Mouse (Mus musculus): ENCODE measurements around the gene Cops9.

Gene Cops9

DNA sequence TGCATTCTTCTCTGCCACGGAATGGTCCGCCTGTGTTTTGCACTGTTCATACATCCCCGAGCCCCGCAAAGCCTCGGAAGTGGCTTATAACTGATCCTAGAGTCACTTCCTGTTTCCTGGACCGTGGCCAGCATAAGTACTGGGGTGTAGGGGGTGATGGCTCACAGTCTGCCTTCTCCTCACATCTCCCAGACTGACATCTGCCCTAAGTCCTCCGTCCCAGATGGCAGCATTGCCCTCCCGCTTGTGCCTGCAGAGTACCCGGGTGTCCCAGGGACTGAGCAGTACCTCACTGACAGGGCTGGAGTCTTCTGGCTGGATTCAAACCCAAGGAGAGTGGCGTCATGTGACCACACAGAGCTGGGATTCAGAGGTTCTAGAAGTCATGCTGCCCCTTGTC is 6.4 kb upstream of the Cops9 start:
- in situ Hi-C loops (cut with MboI; ENCODE audit: low pct_unique_long_range_greater_than_20kb in 1 of 2, low sequenced_read_pairs in 2 of 2, unreplicated experiment in 1 of 2): loop anchor here in 1 of 2 experiments (5.0 kb wide), 1 partner anchor 189 kb away; no protein-coding TSS in a partner anchor

DNA sequence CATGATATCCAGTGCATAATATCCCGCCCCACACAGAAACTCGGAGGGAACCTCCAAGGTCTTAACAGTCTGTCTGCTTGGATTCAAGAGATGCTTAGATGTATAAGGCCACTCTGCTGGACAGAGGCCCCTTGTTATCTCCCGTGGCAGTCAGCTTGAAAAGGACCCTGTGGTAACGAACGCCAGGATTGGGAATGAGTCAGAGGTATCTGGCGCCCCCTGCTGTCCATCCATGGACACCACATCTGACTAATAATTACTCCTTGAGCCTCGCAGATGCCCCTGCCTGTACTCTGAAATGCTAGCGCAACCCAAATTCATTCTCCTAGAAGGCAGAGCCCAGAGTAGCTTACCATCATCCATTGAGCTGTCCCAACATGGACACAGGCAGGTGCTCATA is 6.0 kb upstream of the Cops9 start:
- in situ Hi-C loops (cut with MboI; ENCODE audit: low pct_unique_long_range_greater_than_20kb in 1 of 2, low sequenced_read_pairs in 2 of 2, unreplicated experiment in 1 of 2): loop anchor here in 1 of 2 experiments (5.0 kb wide), 1 partner anchor 190 kb away; no protein-coding TSS in a partner anchor

DNA sequence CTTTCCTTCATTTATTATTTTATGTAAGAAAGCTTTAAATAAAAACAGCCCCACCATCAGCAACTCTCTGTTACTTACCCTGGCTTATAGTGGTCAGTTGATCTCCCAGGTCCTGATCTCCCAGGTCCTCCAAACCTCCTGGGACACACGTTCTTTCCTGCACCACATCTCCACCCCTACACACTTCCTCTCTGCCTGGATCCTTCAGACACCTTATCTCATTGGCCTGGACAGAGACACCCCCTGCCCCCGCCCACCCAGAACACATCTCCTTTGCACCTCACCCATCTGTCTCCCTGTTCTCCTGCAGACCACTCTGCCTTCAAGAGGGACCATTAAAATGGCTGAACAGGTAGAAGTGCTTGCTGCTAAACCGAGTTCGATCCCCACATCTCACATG is 5.2 kb upstream of the Cops9 start:
- in situ Hi-C loops (cut with MboI; ENCODE audit: low pct_unique_long_range_greater_than_20kb in 1 of 2, low sequenced_read_pairs in 2 of 2, unreplicated experiment in 1 of 2): loop anchor here in 1 of 2 experiments (5.0 kb wide), 1 partner anchor 190 kb away; no protein-coding TSS in a partner anchor

DNA sequence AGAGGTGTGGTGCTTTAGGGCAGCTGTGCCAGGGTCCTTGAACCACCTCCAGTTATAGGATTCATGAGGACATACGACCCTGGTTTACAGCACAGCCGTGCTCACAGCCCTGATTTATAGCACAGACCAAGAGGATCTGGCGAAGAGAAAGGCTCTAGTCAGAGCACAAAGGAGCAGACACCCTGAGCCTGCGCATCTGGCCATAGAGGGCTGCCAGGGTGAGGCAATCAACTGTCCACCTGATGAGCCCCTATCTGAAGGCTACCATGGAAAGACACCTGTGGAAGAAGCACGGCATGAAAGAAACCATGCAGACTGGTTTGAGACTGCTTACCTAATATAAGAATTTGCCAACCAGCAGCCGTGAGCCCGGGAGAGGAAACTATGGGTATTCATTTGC is 4.8 kb upstream of the Cops9 start:
- in situ Hi-C loops (cut with MboI; ENCODE audit: low pct_unique_long_range_greater_than_20kb in 1 of 2, low sequenced_read_pairs in 2 of 2, unreplicated experiment in 1 of 2): loop anchor here in 1 of 2 experiments (5.0 kb wide), 1 partner anchor 191 kb away; no protein-coding TSS in a partner anchor

DNA sequence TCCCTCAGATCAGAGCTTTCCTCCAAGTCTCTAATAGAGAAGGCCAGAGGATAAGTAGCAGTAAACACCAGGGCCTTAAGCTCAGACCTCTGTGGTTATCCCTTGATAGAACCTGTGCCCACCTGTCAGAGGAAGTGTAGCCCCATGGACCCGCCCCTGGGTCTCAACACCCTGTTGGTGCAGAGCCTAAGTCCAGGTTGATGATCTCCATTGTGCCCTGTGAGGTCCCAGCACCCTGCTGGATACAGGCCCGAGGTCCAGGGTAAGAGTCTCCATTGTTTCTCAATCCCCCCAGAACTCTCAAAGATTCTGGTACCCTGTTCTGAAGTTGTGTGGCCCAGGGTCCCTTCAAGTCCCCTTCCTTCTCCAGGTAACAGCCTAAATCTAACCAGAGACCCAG is 4.3 kb upstream of the Cops9 start:
- in situ Hi-C loops (cut with MboI; ENCODE audit: low pct_unique_long_range_greater_than_20kb in 1 of 2, low sequenced_read_pairs in 2 of 2, unreplicated experiment in 1 of 2): loop anchor here in 1 of 2 experiments (5.0 kb wide), 1 partner anchor 191 kb away; no protein-coding TSS in a partner anchor

DNA sequence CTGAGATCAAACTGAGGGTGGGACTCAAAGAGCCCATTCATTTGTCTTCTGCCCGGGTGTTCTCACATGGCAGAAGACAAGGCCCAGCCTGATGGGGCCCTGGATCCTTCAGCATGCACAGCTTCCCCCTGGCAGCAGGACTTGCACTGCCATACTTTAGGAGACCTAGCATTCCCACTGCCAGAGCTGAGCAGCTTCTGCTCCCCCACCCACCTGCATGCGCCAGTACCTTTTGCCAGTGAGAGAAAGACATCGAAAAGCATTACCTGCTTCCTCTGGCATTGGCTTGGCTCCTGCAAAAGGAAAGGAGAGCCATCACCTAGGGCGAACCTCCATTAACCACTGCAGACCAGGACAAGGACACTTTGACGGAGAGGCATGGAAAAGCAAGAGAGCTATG is 3.1 kb upstream of the Cops9 start:
- in situ Hi-C loops (cut with MboI; ENCODE audit: low pct_unique_long_range_greater_than_20kb in 1 of 2, low sequenced_read_pairs in 2 of 2, unreplicated experiment in 1 of 2): loop anchor here in 1 of 2 experiments (5.0 kb wide), 1 partner anchor 192 kb away; no protein-coding TSS in a partner anchor

DNA sequence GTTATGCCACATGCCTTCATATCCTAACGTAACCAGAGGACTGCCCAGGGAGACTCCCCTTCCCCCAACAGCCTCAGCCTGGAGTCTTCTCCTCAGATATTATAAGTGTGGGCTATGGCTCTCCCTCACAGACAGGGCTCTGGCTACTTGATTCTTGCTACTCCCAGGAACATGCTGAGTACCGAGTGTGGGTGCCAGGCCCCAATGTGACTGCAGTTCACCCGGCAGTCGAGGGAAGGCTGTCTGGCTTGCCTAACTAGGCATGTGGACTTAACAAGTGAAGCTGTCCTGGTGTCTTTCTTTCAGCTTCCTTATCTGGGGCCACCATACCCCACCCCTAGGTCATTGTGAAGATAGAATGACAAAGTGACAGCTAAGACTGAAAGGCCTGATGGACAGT is 1.9 kb upstream of the Cops9 start:
- in situ Hi-C loops (cut with MboI; ENCODE audit: low pct_unique_long_range_greater_than_20kb in 1 of 2, low sequenced_read_pairs in 2 of 2, unreplicated experiment in 1 of 2): no loop called here

DNA sequence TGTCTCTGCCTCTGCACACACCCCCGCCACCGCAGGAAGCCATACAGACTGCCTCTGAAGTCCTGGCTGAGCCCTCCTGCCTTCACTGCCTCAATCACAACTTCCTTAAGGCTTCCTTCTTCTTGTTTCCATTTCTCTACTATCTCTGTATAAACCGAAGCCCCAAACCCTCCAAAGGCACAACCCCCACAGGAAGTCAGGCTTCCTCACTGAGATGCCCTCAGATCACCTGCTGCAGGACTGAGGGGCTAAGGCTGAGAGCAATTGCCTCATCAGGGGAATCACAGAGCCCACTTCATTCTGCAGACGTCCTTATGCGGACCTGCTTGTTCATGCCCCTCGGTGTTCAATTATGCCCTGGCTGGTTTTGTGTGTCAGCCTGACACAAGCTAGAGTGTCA is 1.4 kb downstream of the Cops9 start:
- in situ Hi-C loops (cut with MboI; ENCODE audit: low pct_unique_long_range_greater_than_20kb in 1 of 2, low sequenced_read_pairs in 2 of 2, unreplicated experiment in 1 of 2): no loop called here

DNA sequence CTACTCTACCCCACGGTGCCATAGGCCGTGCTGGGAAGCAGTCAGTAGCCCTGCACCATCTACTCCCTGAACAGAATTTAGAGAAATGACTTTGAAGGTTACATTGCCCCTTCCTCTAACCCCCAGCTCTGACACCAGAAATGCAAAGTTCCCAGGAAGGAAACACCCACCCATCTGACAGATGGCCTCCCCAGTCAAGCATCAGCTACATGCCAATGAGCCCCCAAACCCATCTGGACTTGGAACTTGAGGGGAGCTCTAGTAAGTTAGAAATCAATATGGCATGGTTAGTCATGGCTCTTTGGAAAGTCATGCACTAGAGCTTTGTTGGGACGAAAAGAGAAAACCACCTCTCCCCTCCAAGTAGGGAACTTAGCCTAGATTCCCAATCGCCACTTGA is 3.0 kb downstream of the Cops9 start:
- in situ Hi-C loops (cut with MboI; ENCODE audit: low pct_unique_long_range_greater_than_20kb in 1 of 2, low sequenced_read_pairs in 2 of 2, unreplicated experiment in 1 of 2): no loop called here

DNA sequence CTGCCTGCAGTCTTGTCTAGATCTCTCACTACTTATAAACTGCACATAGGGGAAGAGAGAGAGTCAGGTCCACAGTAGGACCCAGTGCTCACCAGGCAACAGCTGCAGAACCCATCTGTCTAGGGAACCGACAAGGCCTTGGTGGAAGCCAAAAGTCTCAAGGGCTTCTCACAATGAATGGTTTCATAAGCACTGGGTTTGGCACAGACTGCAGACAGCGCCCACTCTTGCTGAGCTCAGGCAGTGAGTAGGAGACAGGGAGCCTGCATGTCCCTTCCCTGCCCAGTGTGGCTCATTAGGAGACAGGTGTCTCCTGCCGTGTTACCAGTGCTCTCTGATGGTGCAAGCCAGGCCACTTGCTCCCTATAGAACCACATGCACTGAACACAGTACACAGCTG is 3.6 kb downstream of the Cops9 start:
- in situ Hi-C loops (cut with MboI; ENCODE audit: low pct_unique_long_range_greater_than_20kb in 1 of 2, low sequenced_read_pairs in 2 of 2, unreplicated experiment in 1 of 2): no loop called here

DNA sequence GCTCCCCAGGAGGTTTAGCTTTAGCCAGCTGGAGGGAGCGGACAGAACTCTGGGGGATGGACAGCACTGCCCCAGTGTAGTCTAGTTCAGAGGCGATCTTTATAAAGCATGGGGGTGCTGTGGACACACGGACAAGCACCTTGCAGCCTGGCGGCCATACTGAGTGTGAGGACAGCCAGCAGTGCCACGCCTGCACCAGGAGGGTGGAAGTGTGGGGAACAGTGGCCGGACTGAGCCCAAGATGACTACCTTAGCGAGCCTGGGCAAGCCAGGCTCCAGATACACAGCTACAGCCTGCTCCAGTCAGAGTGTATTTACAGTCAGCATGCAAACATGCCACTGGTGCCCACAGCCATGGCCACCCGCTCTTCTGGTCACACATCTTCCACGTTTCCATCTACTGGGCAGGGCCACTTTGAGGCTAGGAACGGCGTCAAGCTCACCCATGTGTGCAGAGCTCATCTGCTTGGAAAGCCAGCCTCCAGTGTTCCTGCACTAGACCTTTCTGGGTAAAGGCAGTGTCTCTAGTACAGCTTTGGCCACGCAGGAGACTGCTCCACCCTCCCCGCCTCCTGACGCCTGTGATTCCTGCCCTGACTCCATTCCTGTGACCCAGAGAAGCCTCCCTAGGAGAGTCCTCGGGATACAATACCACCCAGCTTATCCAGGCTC is 4.1 kb downstream of the Cops9 start:
- in situ Hi-C loops (cut with MboI; ENCODE audit: low pct_unique_long_range_greater_than_20kb in 1 of 2, low sequenced_read_pairs in 2 of 2, unreplicated experiment in 1 of 2): no loop called here

DNA sequence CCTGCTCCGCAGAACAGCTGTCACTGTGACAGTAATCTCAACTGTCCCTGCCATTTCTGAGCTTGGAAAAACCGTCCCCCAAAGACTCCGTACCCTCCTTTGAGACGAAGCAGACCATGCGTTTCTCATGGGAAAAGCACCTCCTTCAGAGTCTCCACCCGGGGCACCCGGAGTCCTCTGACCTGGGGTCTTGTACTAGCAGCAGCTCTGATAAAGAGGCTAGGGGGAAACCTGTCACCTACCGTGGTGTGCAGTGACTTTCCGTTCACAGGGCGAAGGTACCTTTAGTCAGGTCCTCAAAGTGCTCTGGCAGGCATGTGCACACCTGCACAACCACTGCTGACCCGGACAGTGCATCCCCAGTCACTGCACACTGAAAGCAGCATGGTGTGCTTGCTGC is 5.1 kb downstream of the Cops9 start:
- in situ Hi-C loops (cut with MboI; ENCODE audit: low pct_unique_long_range_greater_than_20kb in 1 of 2, low sequenced_read_pairs in 2 of 2, unreplicated experiment in 1 of 2): no loop called here

DNA sequence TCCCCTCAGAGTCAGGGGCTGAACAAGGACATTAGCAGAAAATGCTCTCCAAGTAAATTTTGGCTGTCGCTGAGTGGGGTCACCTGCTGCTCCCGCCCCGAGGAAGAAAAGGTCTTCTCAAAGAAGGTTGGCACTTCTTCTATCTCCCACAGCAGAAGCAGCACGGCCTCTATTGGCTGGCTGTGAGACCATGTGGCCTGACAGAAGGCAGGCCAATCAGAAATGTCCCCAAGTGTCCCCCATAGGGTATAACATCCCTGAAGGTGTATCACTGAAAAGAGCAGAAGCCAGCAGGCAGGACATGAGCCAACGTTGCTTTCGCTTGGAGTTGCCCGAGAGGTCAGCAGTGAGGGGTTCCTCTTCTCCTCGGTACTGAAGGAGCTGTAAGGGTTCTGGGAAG is 5.8 kb downstream of the Cops9 start:
- in situ Hi-C loops (cut with MboI; ENCODE audit: low pct_unique_long_range_greater_than_20kb in 1 of 2, low sequenced_read_pairs in 2 of 2, unreplicated experiment in 1 of 2): no loop called here

DNA sequence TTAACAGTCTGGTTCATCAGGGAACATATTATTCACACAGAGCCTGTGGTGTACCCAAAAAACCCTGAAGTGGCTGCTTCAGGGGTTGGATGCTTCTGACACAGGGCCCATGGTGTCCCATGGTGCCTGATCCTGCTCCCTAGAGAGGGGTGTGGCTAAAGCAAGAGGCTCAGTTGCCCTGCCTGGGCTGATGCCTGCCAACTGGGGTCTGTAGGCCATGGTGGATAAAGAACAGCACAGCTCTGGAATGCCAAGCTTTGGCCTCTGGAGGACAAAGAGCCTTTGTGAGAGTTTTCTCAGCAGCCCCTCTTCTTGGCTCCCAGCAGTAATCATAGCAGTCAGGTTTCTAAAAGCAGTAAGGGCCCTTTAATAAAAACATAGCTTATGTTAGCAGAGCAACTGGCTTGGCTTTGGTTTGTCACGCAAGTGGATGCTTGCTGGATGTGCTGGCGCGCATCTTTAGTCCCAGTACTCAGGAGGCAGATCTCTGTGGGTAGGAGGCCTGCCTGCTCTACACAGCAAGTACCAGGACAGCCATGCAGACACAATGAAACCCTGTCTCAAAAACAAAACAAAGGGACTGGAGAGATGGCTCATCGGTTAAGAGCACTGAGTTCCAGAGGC is 6.7 kb downstream of the Cops9 start:
- in situ Hi-C loops (cut with MboI; ENCODE audit: low pct_unique_long_range_greater_than_20kb in 1 of 2, low sequenced_read_pairs in 2 of 2, unreplicated experiment in 1 of 2): no loop called here

DNA sequence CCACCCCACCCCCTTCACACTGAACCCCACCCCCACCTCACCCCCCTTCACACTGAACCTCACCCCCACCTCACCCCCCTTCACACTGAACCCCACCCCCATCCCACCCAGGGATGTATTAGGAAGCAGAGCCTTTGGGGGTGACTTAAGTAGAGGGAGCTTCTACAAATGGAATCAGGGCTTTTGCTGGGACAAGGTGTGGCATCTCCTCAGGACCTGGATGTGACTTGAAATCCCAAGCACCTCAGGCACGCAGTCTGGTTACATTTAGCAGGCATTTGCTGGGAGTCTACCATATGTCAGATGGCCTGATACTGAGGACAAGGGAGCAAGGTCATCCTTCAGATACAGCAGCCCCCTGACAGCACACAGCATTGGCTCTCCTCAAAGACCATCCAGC is 7.2 kb downstream of the Cops9 start:
- in situ Hi-C loops (cut with MboI; ENCODE audit: low pct_unique_long_range_greater_than_20kb in 1 of 2, low sequenced_read_pairs in 2 of 2, unreplicated experiment in 1 of 2): no loop called here

DNA sequence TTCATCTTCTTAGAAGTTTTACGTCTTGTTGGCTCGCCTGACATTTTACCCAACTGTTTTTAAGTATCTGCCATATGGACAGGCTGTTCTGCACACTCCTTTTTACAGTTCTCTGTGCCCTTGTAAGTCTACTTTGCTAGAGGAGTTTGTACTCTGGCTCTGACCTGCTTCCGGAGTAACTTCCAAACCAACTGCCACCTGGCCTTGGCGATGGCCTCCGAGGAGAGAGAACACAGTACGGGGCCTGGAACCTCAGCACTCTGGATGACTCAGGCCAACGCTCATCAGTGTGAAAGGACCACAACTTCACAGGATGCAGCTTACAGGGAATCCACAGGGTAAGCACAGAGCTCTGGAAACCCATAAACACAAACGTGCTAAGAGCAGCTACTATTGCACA is 8.1 kb downstream of the Cops9 start:
- in situ Hi-C loops (cut with MboI; ENCODE audit: low pct_unique_long_range_greater_than_20kb in 1 of 2, low sequenced_read_pairs in 2 of 2, unreplicated experiment in 1 of 2): no loop called here

DNA sequence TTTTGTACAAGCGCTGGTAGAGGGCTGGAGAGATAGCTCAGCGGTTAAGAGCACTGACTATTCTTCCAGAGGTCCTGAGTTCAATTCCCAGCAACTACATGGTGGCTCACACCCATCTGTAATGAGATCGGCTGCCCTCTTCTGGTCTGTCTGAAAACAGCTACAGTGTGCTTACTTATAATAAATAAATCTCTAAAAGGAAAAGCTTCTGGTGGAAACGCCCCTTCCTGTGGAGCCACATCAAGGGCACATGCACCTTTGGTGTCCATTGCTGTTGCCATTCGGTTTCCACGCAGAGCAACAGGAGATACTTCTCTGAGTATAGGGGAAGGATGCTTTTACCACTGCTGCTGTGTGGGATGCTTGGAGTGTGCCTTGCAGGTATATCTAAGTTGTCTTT is 8.8 kb downstream of the Cops9 start:
- in situ Hi-C loops (cut with MboI; ENCODE audit: low pct_unique_long_range_greater_than_20kb in 1 of 2, low sequenced_read_pairs in 2 of 2, unreplicated experiment in 1 of 2): no loop called here

DNA sequence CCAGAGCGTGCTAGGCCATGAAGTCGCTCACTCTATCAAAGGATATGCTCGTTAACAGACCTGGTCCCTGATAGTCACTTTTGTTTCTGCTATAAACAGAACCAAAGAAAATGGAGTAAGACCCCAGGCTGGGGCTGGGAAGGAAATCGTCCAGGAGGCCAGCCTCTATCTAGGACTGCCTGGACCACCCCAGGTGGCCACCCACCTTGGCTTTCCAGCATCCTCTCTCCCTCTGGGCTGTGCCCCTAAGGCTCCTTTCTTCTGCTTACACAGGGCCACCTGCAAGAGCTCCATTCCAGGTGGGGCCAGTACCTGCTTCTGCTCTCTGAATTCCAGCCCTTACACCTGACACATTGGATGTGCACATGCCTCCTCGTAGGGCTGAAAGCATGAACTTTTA is 9.6 kb downstream of the Cops9 start:
- in situ Hi-C loops (cut with MboI; ENCODE audit: low pct_unique_long_range_greater_than_20kb in 1 of 2, low sequenced_read_pairs in 2 of 2, unreplicated experiment in 1 of 2): no loop called here

DNA sequence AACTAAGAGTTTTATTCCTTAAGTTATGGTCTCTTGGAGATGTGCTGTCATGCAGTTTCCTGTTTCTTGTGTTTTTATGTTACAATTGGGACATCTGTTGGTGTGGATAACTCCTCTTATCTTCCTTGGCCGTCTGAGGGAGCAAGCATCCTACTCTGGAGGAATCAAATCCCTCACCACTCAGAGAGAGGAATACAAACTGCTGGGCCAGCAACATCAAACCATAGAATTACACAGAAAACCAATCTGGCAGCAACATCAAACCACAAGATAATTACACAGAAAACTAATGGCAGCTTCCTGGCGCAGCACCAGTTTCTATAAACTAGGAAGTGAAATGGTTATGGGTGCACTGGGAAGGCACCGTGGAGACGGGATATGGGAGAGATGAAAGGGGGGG is 13.6 kb downstream of the Cops9 start:
- in situ Hi-C loops (cut with MboI; ENCODE audit: low pct_unique_long_range_greater_than_20kb in 1 of 2, low sequenced_read_pairs in 2 of 2, unreplicated experiment in 1 of 2): no loop called here

DNA sequence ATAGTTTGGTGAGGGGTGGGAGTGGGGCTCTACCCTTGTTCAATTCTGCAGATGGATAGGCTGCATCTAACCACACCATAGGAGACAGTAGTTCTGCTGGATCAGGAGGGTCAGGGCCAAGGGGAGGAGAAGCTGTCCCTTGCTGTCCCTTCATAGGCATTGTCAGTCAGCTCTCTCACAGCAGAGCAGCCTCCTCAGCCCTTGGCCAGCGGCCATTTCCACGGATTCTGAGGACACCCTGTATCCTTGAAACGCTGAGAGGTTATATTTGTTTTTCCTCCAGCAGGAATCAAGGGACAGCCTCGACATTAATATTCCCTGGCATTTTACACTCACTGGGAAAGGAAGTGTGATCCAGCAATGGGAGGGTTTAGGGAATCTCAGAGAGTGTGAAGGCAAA is 23.4 kb downstream of the Cops9 start:
- in situ Hi-C loops (cut with MboI; ENCODE audit: low pct_unique_long_range_greater_than_20kb in 1 of 2, low sequenced_read_pairs in 2 of 2, unreplicated experiment in 1 of 2): loop anchor here in 1 of 2 experiments (25.0 kb wide), 1 partner anchor 706 kb away; no protein-coding TSS in a partner anchor

Data from mouse embryonic stem cell (cell line).